Mouse (Mus musculus) NIH3T3 (cell line): ENCODE measurements at regions not wholly inside any gene's neighbourhood (a gene's known extent, or its start where the extent isn't known, plus 50 kb on each side); places are given as distances from the start of the nearest gene placed in this dataset.
A peak's percentile ranks its signal among the peaks of the same experiment; 100 is the strongest.

ENCODE experiments used
- DNase-seq: peaks from one replicate; pipeline ENCODE4 v3.0.0-alpha.2; 2012; ENCODE audit warnings: low read depth

- no peak for DNase-seq
Measured at GRCm38 (mm10) chr10:87639339-87639738, 117.7 kb downstream of the Pah start.

GRCm38 (mm10) chr10:87649091-87649490 is 127.5 kb downstream of the Pah start:
- DNase-seq, result peak; percentile 72

GRCm38 (mm10) chr10:87652139-87652740 is 130.6 kb downstream of the Pah start:
- DNase-seq, result no peak

GRCm38 (mm10) chr10:87654112-87654511 is 132.5 kb downstream of the Pah start:
- DNase-seq, result no peak

- peak; percentile 31 for DNase-seq
Measured at GRCm38 (mm10) chr10:87666020-87666718, 144.6 kb downstream of the Pah start.

- DNase-seq, result no peak
Measured at GRCm38 (mm10) chr10:87666719-87667387, 145.3 kb downstream of the Pah start.

- no peak for DNase-seq
Measured at GRCm38 (mm10) chr10:87667651-87668140, 146.1 kb downstream of the Pah start.

GRCm38 (mm10) chr10:87674740-87675420 is 153.3 kb downstream of the Pah start:
- no peak for DNase-seq

- peak; percentile 68 for DNase-seq
Measured at GRCm38 (mm10) chr10:87676041-87676672, 154.6 kb downstream of the Pah start.

GRCm38 (mm10) chr10:87678984-87679383 is 157.4 kb downstream of the Pah start:
- DNase-seq, result peak; percentile 42

GRCm38 (mm10) chr10:87686311-87686710 is 164.7 kb downstream of the Pah start:
- DNase-seq, result no peak

- DNase-seq, result no peak
Measured at GRCm38 (mm10) chr10:87686785-87687184, 165.2 kb downstream of the Pah start.

GRCm38 (mm10) chr10:87687844-87688243 is 166.2 kb downstream of the Pah start:
- DNase-seq, result peak; percentile 29

GRCm38 (mm10) chr10:87690831-87691230 is 167.2 kb upstream of the Igf1 start:
- DNase-seq, result peak; percentile 20

GRCm38 (mm10) chr10:87696485-87696884 is 161.6 kb upstream of the Igf1 start:
- no peak for DNase-seq

- DNase-seq, result no peak
Measured at GRCm38 (mm10) chr10:87711209-87711608, 146.9 kb upstream of the Igf1 start.

GRCm38 (mm10) chr10:87711798-87712197 is 146.3 kb upstream of the Igf1 start:
- no peak for DNase-seq

GRCm38 (mm10) chr10:87715874-87716600 is 142.0 kb upstream of the Igf1 start:
- no peak for DNase-seq

- DNase-seq, result no peak
Measured at GRCm38 (mm10) chr10:87717156-87717555, 140.9 kb upstream of the Igf1 start.

GRCm38 (mm10) chr10:87718491-87718890 is 139.6 kb upstream of the Igf1 start:
- DNase-seq, result no peak

GRCm38 (mm10) chr10:87719978-87720377 is 138.1 kb upstream of the Igf1 start:
- no peak for DNase-seq
